Mouse (Mus musculus) layer of hippocampus, adult 9-11 months (tissue): ENCODE measurements around the gene Tmem198.

Source experiments
- DNase-seq: peaks from one replicate; pipeline ENCODE4 v3.0.0; 2022

The Tmem198 gene

GRCm38 (mm10) chr1:75455948-75456347 lies 23.4 kb upstream of the Tmem198 start:
- no peak for DNase-seq

GRCm38 (mm10) chr1:75456746-75457564 lies 22.4 kb upstream of the Tmem198 start:
- no peak for DNase-seq

- no peak for DNase-seq
Observed at GRCm38 (mm10) chr1:75457710-75458024, 21.7 kb upstream of the Tmem198 start.

- no peak for DNase-seq
Observed at GRCm38 (mm10) chr1:75458025-75458788, 21.1 kb upstream of the Tmem198 start.

- peak; percentile 59 for DNase-seq
Observed at GRCm38 (mm10) chr1:75458789-75459684, 20.3 kb upstream of the Tmem198 start.

GRCm38 (mm10) chr1:75460297-75460696 lies 19.0 kb upstream of the Tmem198 start:
- DNase-seq, result no peak

- DNase-seq, result no peak
Observed at GRCm38 (mm10) chr1:75462636-75463035, 16.7 kb upstream of the Tmem198 start.

- no peak for DNase-seq
Observed at GRCm38 (mm10) chr1:75463652-75464204, 15.6 kb upstream of the Tmem198 start.

- DNase-seq, result peak; percentile 74
Observed at GRCm38 (mm10) chr1:75467215-75467927, 12.0 kb upstream of the Tmem198 start.

GRCm38 (mm10) chr1:75469287-75469825 lies 10.0 kb upstream of the Tmem198 start:
- DNase-seq, result no peak

- DNase-seq, result no peak
Observed at GRCm38 (mm10) chr1:75476441-75476840, 2.9 kb upstream of the Tmem198 start.

- DNase-seq, result peak; percentile 78
Observed at GRCm38 (mm10) chr1:75477264-75477965, 1.9 kb upstream of the Tmem198 start.

GRCm38 (mm10) chr1:75477966-75478290 lies 1.4 kb upstream of the Tmem198 start:
- peak; percentile 53 for DNase-seq

- DNase-seq, result no peak
Observed at GRCm38 (mm10) chr1:75478497-75478896, 835 bp upstream of the Tmem198 start.

- DNase-seq, result no peak
Observed at GRCm38 (mm10) chr1:75479635-75479989, 280 bp downstream of the Tmem198 start.

- no peak for DNase-seq
Observed at GRCm38 (mm10) chr1:75480036-75480435, 704 bp downstream of the Tmem198 start.

- peak; percentile 61 for DNase-seq
Observed at GRCm38 (mm10) chr1:75480735-75481134, 1.4 kb downstream of the Tmem198 start.

GRCm38 (mm10) chr1:75486561-75486960 lies 7.2 kb downstream of the Tmem198 start:
- DNase-seq, result no peak

- no peak for DNase-seq
Observed at GRCm38 (mm10) chr1:75487040-75487404, 7.7 kb downstream of the Tmem198 start.

GRCm38 (mm10) chr1:75487405-75488161 lies 8.3 kb downstream of the Tmem198 start:
- DNase-seq, result no peak
